Mouse (Mus musculus) c-Kit-positive CD71-negative TER-119-negative erythroid progenitor cells, embryonic 14.5 days (primary cell): Measurements from ENCODE around the gene Kpna6.
"Not testable (repeated sequence)": the region's sequence is repeated elsewhere in the genome, so short reads cannot be mapped to it uniquely, and the experiment has no call there.

ENCODE experiments used
- DNase-seq: peaks from one replicate; pipeline ENCODE4 v3.0.0-alpha.2; 2013; ENCODE audit warnings: low read depth

Gene Kpna6

GRCm38 (mm10) chr4:129672083-129672877 is at the start of gene Kpna6:
Gene Kpna6 (minus strand): TSS chr4:129672767.
- DNase-seq: peak; percentile 80

GRCm38 (mm10) chr4:129716310-129716709 is 43.7 kb upstream of the Kpna6 start:
- no peak for DNase-seq

- DNase-seq: no peak
These were observed 37.0 kb upstream of the Kpna6 start for GRCm38 (mm10) chr4:129709486-129710129.

- no peak for DNase-seq
These were observed 34.2 kb upstream of the Kpna6 start for GRCm38 (mm10) chr4:129706750-129707149.

GRCm38 (mm10) chr4:129702454-129702853 is 29.9 kb upstream of the Kpna6 start:
- no peak for DNase-seq

- peak; percentile 93 for DNase-seq
These were observed 29.2 kb upstream of the Kpna6 start for GRCm38 (mm10) chr4:129701503-129702377.

GRCm38 (mm10) chr4:129700661-129701060 is 28.1 kb upstream of the Kpna6 start:
- DNase-seq: not testable (repeated sequence)

GRCm38 (mm10) chr4:129700216-129700615 is 27.6 kb upstream of the Kpna6 start:
- DNase-seq: no peak

- DNase-seq: no peak
These were observed 24.6 kb upstream of the Kpna6 start for GRCm38 (mm10) chr4:129697191-129697590.

GRCm38 (mm10) chr4:129696158-129696985 is 23.8 kb upstream of the Kpna6 start, which contains the start of gene Tmem39b:
Gene Tmem39b (minus strand): TSS chr4:129696838.
- peak; percentile 82 for DNase-seq

- DNase-seq: no peak
These were observed 23.2 kb upstream of the Kpna6 start for GRCm38 (mm10) chr4:129695815-129696157.

GRCm38 (mm10) chr4:129684531-129684930 is 12.0 kb upstream of the Kpna6 start:
- DNase-seq: no peak

- no peak for DNase-seq
These were observed 11.4 kb upstream of the Kpna6 start for GRCm38 (mm10) chr4:129683901-129684493.

GRCm38 (mm10) chr4:129681837-129682236 is 9.3 kb upstream of the Kpna6 start:
- DNase-seq: no peak

- no peak for DNase-seq
These were observed 397 bp upstream of the Kpna6 start for GRCm38 (mm10) chr4:129672878-129673449.

GRCm38 (mm10) chr4:129671491-129672082 is 980 bp downstream of the Kpna6 start:
- DNase-seq: peak; percentile 69

GRCm38 (mm10) chr4:129662255-129662813 is 10.2 kb downstream of the Kpna6 start:
- no peak for DNase-seq

- DNase-seq: no peak
These were observed 11.0 kb downstream of the Kpna6 start for GRCm38 (mm10) chr4:129661584-129661983.

- no peak for DNase-seq
These were observed 17.8 kb downstream of the Kpna6 start for GRCm38 (mm10) chr4:129654770-129655169.

GRCm38 (mm10) chr4:129650359-129650758 is 22.2 kb downstream of the Kpna6 start:
- no peak for DNase-seq
